In genomic region chr9:60864664-60865063, GRCm38 (mm10) we compare ENCODE assay signal across 23 mouse cellular contexts.
DNase-seq lines count a peak whose midpoint lies in the region; ATAC-seq and TF ChIP-seq lines count a peak whose summit lies in the region.
"Had no signal": no experiment of that assay in that cellular context is flagged by ENCODE, and none has a peak within 500 bp of the region (broad histone marks: within the 10 kb centered on the region; RNA-seq: fewer than 3 reads in every experiment).

No protein-coding gene starts in this region.

- H3K79me2 ChIP-seq in heart, adult 2 months (replicated peaks; ENCODE audit: control insufficient read depth, insufficient read depth, low read length): no peaks in the 10 kb centered on the region

- peaks cover 15% of the 10 kb centered on the region for H3K36me3 ChIP-seq in heart, adult 2 months (ENCODE audit: control insufficient read depth, insufficient read depth, low read length)
- peaks cover 68% of the 10 kb centered on the region for H3K36me3 ChIP-seq in heart, embryonic 12.5 days
- H3K36me3 ChIP-seq: forebrain, embryonic 15.5 days; hindbrain, embryonic 15.5 days; liver, embryonic 12.5 days had no signal

- no peak overlapping the region for H3K4me2 ChIP-seq in heart, embryonic 12.5 days
- H3K4me2 ChIP-seq: embryonic facial prominence, embryonic 15.5 days; forebrain, embryonic 15.5 days; hindbrain, embryonic 15.5 days; intestine, embryonic 15.5 days; kidney, embryonic 15.5 days; limb, embryonic 13.5 days; liver, embryonic 12.5 days; lung, embryonic 14.5 days had no signal

- 55% methylated on average over 9 of the region's 9 CpGs for WGBS in heart, adult 2 months
- WGBS in heart, embryonic 12.5 days: 76% methylated on average over 9 of the region's 9 CpGs

- TF ChIP-seq CTCF in heart, adult 2 months (IDR thresholded peaks at IDR 0.05): peak; percentile 19; the same call in 1 of the 2 replicates

- no peaks in the 10 kb centered on the region for H3K27me3 ChIP-seq in heart, adult 2 months (ENCODE audit: control insufficient read depth, insufficient read depth, low read length)
- no peaks in the 10 kb centered on the region for H3K27me3 ChIP-seq in heart, embryonic 12.5 days (replicated peaks)
- H3K27me3 ChIP-seq: embryonic facial prominence, embryonic 15.5 days; forebrain, embryonic 15.5 days; hindbrain, embryonic 15.5 days; intestine, embryonic 15.5 days; kidney, embryonic 15.5 days; limb, embryonic 13.5 days; liver, embryonic 12.5 days had no signal

- peaks cover 7% of the 10 kb centered on the region for H3K4me1 ChIP-seq in heart, adult 2 months (ENCODE audit: control insufficient read depth, insufficient read depth, low read length)
- peaks cover 6% of the 10 kb centered on the region for H3K4me1 ChIP-seq in heart, embryonic 12.5 days (replicated peaks)
- H3K4me1 ChIP-seq: embryonic facial prominence, embryonic 15.5 days; intestine, embryonic 15.5 days; kidney, embryonic 15.5 days; limb, embryonic 13.5 days; liver, embryonic 12.5 days had no signal

- peak overlapping the region; percentile 85 for H3K27ac ChIP-seq in heart, adult 2 months
- H3K27ac ChIP-seq in heart, embryonic 12.5 days (ENCODE audit: poor library complexity, severe bottlenecking): no peak overlapping the region
- H3K27ac ChIP-seq: embryonic facial prominence, embryonic 15.5 days; forebrain, embryonic 15.5 days; hindbrain, embryonic 15.5 days; intestine, embryonic 15.5 days; limb, embryonic 13.5 days; liver, embryonic 12.5 days had no signal

- intact Hi-C loops in heart, adult 2 months (cut with DNase I): no loop called here

- H3K4me3 ChIP-seq in heart, adult 2 months: no peak overlapping the region
- no peak overlapping the region for H3K4me3 ChIP-seq in heart, embryonic 12.5 days
- H3K4me3 ChIP-seq: embryonic facial prominence, embryonic 15.5 days; forebrain, embryonic 15.5 days; hindbrain, embryonic 15.5 days; intestine, embryonic 15.5 days; kidney, embryonic 15.5 days; layer of hippocampus, adult 2 months; limb, embryonic 13.5 days; liver, embryonic 12.5 days had no signal

- peak in 1 of 2 experiments; percentile 44 for DNase-seq in heart, adult 2 months
- peak; percentile 31 for DNase-seq in kidney, adult 9 months
- DNase-seq in kidney, postnatal 4 days: no peak
- DNase-seq in lung, adult 18-20 months: peak; percentile 44 to 68
- peak; percentile 78 for DNase-seq in lung, postnatal 36 days
- DNase-seq: adrenal gland, postnatal 25 days; cerebellum, adult 9-11 months; gastrocnemius, postnatal 14 days; layer of hippocampus, postnatal 36 days; lung, embryonic 14.5 days; midbrain, embryonic 14.5 days; right cerebral cortex, postnatal 25 days; thymus, postnatal 14 days had no signal

- 0 out of 2 replicates have a peak, but pooled peaks have one; percentile 23 for TF ChIP-seq POLR2A in heart, adult 2 months (IDR thresholded peaks at IDR 0.05; ENCODE audit: insufficient read depth, low read depth, low read length)

- H3K9ac ChIP-seq in heart, adult 2 months (ENCODE audit: low read depth, low read length): no peak overlapping the region; the same call in 1 of the 2 replicates
- H3K9ac ChIP-seq in heart, embryonic 12.5 days: no peak overlapping the region
- H3K9ac ChIP-seq: embryonic facial prominence, embryonic 15.5 days; forebrain, embryonic 15.5 days; hindbrain, embryonic 15.5 days; intestine, embryonic 15.5 days; kidney, embryonic 15.5 days; limb, embryonic 13.5 days; liver, embryonic 12.5 days; lung, embryonic 14.5 days had no signal

- ATAC-seq in heart, embryonic 12.5 days (ENCODE audit: insufficient number of reproducible peaks, low FRiP score): no peak
- ATAC-seq in inflammation-experienced regulatory T-cells, adult 6 months: no peak
- ATAC-seq: forebrain, embryonic 15.5 days; intestine, embryonic 15.5 days; liver, embryonic 12.5 days had no signal

- peak; percentile 65; the same call in 1 of the 2 replicates for TF ChIP-seq EP300 in heart, adult 2 months (IDR thresholded peaks at IDR 0.05; ENCODE audit: insufficient read depth, low read depth, low read length)

- no peaks in the 10 kb centered on the region for H3K9me3 ChIP-seq in heart, embryonic 12.5 days (replicated peaks)
- H3K9me3 ChIP-seq: embryonic facial prominence, embryonic 15.5 days; forebrain, embryonic 15.5 days; hindbrain, embryonic 15.5 days; intestine, embryonic 15.5 days; kidney, embryonic 15.5 days; limb, embryonic 13.5 days; liver, embryonic 12.5 days had no signal

Comparison
In these comparisons a context has a peak if more than half of its experiments do, and no peak if none do; other contexts are left out.
1. DNase-seq: peak in kidney, adult 9 months (single experiment), lung, adult 18-20 months (2 of 2) and lung, postnatal 36 days (single experiment); none in kidney, postnatal 4 days (0 of 2).